Mouse (Mus musculus): Measurements from ENCODE around the gene Cdkl5. TPM values are rescaled to one million over a fixed set of nuclear protein-coding genes. Genes with fewer than 3 reads are reported as not detected.
A peak's percentile ranks its signal among the peaks of the same experiment; 100 is the strongest.
"Not testable (repeated sequence)": the region's sequence is repeated elsewhere in the genome, so short reads cannot be mapped to it uniquely, and the experiment has no call there.

The Cdkl5 gene
- total RNA-seq, 2 experiments from 2014 or later: 148 to 159 TPM

DNA sequence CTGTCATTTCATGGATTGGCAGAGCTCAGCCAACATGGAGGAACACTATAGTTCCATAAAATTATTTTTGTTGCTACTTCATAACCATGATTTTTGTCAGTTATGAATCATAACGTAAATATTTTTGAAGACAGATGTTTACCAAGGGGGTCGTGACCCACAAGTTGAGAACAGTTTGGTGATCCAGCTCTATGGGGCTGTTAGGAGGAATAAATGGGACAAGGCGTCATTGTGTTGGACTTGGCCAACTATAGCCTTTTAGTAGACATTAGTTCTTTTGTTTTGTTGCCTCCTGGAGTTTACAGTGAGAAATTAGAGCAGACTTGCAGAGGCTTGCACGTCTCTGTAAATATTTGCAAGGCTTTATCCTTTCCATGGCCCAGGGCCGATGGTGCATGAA is 212.2 kb downstream of the Cdkl5 start:
- Histone ChIP-seq H3K27ac (no peak overlapping the region), H3K4me3 (no peak overlapping the region)
- intact Hi-C loops (cut with DNase I): no loop called here
- no peak for DNase-seq (ENCODE audit: extremely low spot score in 1 of 2, low spot score in 2 of 2)
- TF ChIP-seq CTCF (IDR thresholded peaks at IDR 0.05): no peak

GRCm38 (mm10) chrX:160773033-160773432 is 221.5 kb downstream of the Cdkl5 start:
- TF ChIP-seq CTCF (IDR thresholded peaks at IDR 0.05): no peak
- peak in 1 of 2 experiments; percentile 20 for DNase-seq (ENCODE audit: extremely low spot score in 1 of 2, low spot score in 2 of 2)
- Histone ChIP-seq H3K27ac (peak overlapping the region; percentile 61; the same call in 1 of the 2 replicates), H3K4me3 (no peak overlapping the region)
- intact Hi-C loops (cut with DNase I): loop anchor here (2.0 to 10.0 kb wide), 2 partner anchors 168 to 268 kb away; partner anchors contain the start of gene Phka2

DNA sequence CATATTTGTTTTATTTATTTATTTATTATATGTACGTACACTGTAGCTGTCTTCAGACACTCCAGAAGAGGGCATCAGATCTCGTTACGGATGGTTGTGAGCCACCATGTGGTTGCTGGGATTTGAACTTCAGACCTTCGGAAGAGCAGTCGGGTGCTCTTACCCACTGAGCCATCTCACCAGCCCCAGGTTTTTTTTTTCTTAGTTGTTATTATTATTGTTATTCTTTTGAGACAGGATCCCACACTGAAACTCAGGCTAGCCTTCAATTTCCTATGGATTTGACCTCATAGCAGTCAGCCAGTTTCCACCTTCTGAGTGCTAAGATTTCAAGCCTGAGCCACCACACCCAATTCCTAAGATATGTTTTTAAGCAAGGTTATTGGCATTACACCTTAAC is 224.9 kb downstream of the Cdkl5 start:
- not testable (repeated sequence) for DNase-seq (ENCODE audit: extremely low spot score in 1 of 2, low spot score in 2 of 2)
- intact Hi-C loops (cut with DNase I): loop anchor here (5.0 to 10.0 kb wide), 3 partner anchors 182 to 265 kb away; partner anchors contain the start of genes Cdkl5 and Phka2

GRCm38 (mm10) chrX:160767713-160768112 is 226.8 kb downstream of the Cdkl5 start, which contains the start of gene Rs1:
Gene Rs1 (plus strand): TSS chrX:160768013.
- no peak for TF ChIP-seq CTCF (IDR thresholded peaks at IDR 0.05)
- H3K4me3 ChIP-seq: no peak within 1 kb of the TSS
- intact Hi-C loops (cut with DNase I): loop anchor here (5.0 to 10.0 kb wide), 2 partner anchors 180 to 227 kb away; partner anchors contain the start of gene Cdkl5
- DNase-seq (ENCODE audit: extremely low spot score in 1 of 2, low spot score in 2 of 2): no peak
- no peak within 1 kb of the TSS for H3K27ac ChIP-seq

More for the DNA sequence above, 224.9 kb downstream of the Cdkl5 start:
- not testable (repeated sequence) for H3K4me3 ChIP-seq, H3K27ac ChIP-seq

DNA sequence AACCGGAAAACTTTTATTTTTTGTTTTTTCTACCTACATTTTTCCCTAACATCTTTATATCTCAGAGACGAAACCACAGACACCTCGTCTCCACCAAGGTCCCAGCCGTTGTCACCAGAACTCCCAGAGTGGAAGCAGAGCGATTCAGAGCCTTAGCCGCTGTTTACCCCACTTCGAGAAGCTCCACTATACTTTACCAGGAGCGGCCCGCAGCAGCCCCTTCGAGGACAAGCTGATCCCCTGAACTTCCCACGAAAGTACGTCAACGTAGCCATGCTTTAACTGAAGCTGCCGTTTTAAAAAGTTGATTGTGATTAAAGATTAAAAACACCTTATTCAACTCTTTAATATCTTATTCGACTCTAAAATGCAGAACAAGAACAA is 228.3 kb downstream of the Cdkl5 start:
- H3K27ac ChIP-seq: no peak overlapping the region
- DNase-seq (ENCODE audit: extremely low spot score in 1 of 2, low spot score in 2 of 2): no peak
- H3K4me3 ChIP-seq: peak overlapping the region; percentile 48
- TF ChIP-seq CTCF (IDR thresholded peaks at IDR 0.05): no peak
- intact Hi-C loops (cut with DNase I): loop anchor here (5.0 to 10.0 kb wide), 2 partner anchors 179 to 229 kb away; partner anchors contain the start of gene Cdkl5

DNA sequence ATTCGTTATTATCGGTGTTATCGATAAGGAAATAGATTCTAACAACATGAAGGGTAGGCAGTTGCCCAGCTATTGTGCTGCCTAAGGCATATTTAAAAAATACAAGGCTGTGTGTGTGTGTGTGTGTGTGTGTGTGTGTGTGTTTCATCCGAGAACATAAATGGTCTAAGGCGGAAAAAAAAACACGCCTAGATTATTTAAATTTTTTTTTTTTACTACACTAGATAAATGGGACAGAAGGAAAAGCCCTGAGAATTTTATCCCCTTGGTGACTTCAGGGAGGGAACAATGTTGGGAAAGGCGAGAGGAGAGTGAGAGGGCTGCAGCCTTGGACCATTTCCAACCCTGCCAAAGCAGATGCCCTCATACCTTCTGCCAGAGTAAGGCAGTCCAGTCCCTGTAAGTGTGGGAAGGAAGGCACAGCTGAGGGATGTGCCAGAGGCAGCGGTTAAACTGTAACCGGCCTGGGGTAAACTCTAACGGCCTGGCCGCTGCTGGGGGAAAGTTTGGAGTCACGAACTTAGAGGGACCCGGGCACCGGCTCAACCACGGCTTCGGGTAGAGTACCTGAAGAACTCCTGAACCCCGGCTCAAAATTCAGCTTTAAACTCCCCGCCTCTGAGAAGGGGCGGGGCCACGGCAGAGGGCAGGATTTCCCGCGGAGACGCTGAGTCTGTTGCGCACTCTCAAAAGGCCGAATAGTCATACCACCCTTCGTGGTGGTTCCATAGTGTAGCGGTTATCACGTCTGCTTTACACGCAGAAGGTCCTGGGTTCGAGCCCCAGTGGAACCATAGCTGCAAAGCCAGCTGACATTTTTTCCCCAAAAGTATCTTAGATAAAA is 228.9 kb downstream of the Cdkl5 start:
- peak; percentile 87 to 94 for DNase-seq (ENCODE audit: extremely low spot score in 1 of 2, low spot score in 2 of 2)
- intact Hi-C loops (cut with DNase I): loop anchor here (5.0 to 10.0 kb wide), 2 partner anchors 178 to 229 kb away; partner anchors contain the start of gene Cdkl5
- Histone ChIP-seq H3K27ac (no peak overlapping the region), H3K4me3 (peak overlapping the region; percentile 48)
- no peak; the same call in 1 of the 2 replicates for TF ChIP-seq CTCF (IDR thresholded peaks at IDR 0.05)

DNA sequence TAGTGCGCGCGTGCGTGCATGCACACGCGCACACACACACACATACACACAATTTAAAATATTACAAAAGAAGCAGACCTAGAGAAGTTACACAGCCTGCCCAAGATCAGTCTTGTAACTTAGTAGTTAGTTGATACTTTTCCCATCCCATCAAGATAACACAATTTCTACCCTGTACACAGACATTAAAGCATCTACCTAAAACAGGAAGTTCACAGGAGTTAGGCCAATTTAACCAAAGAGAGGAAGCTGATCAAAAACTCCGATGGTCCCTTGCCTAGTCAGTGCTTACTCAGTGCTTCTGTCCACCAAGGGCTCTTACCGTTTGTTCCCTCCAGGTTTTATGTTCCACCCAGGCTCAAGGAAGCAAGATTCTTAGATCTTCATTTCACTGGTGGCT is 243.7 kb downstream of the Cdkl5 start:
- intact Hi-C loops (cut with DNase I): no loop called here
- H3K27ac ChIP-seq: no peak overlapping the region
- no peak for DNase-seq (ENCODE audit: extremely low spot score in 1 of 2, low spot score in 2 of 2)
- no peak for TF ChIP-seq CTCF (IDR thresholded peaks at IDR 0.05)
- no peak overlapping the region for H3K4me3 ChIP-seq

DNA sequence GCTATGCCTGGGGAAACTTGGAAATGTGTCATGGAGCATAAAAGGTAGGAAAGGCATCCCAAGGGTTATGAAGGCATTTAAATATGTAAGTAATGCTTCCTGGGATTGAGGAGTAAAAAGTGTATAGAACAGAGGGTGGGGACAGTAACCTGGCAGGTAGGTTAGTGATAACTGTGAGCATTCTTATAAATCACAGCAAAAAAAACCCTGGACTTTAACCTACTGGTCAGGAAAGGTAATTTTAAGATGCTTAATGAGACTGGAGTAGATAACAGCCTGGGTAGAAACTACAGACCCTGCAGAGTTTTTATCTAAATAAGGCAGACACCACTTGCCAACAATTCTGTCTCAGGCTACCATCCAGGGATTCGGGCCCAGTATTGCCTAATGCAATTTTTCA is 245.9 kb downstream of the Cdkl5 start:
- intact Hi-C loops (cut with DNase I): no loop called here
- no peak for DNase-seq (ENCODE audit: extremely low spot score in 1 of 2, low spot score in 2 of 2)
- H3K4me3 ChIP-seq: no peak overlapping the region
- TF ChIP-seq CTCF (IDR thresholded peaks at IDR 0.05): no peak
- H3K27ac ChIP-seq: no peak overlapping the region

DNA sequence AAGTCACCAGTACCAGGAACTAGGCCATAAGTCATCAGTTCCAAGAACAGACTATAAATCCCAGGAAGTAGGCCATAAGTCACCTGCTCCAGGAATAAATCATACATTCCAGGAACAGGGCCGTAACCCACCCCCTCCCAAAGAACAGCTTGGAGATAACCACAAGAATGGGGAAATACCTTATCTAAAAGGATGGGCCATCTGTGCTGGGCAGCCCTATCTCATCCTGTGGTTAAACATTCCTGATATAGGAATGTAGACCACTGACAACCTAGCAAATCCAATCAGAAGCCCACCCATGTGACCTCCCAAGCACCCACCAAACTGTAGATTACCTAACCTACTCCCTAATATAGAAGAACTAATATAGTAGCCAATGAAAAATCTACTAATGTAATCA is 249.1 kb downstream of the Cdkl5 start:
- TF ChIP-seq CTCF (IDR thresholded peaks at IDR 0.05): no peak
- intact Hi-C loops (cut with DNase I): no loop called here
- Histone ChIP-seq H3K27ac (no peak overlapping the region), H3K4me3 (no peak overlapping the region)
- no peak for DNase-seq (ENCODE audit: extremely low spot score in 1 of 2, low spot score in 2 of 2)

DNA sequence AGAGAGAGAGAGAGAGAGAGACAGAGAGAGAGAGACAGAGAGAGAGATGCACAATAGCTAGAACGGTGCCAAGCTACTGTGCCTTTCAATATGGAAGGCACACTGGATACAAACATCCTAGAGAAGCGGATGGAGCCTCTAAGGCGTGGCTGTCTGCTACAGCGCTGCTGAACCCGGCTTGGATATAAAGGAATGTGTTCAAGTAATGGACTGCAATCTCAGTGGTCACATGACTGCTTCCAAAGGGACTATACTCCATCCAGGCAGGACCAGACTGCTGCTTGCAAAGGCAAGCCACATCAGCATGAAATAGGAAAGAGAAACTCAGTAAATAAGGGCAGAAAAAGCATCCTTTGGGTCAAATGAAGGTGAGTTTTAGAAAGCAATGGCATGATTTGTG is 258.9 kb downstream of the Cdkl5 start, which contains the start of gene Ppef1:
Gene Ppef1, minus strand, starts transcription at position 116 of the 400 bp plus-strand sequence.
- Histone ChIP-seq H3K4me3 (no peak within 1 kb of the TSS), H3K27ac (no peak within 1 kb of the TSS)
- no peak for TF ChIP-seq CTCF (IDR thresholded peaks at IDR 0.05)
- intact Hi-C loops (cut with DNase I): no loop called here
- DNase-seq (ENCODE audit: extremely low spot score in 1 of 2, low spot score in 2 of 2): no peak

Other genes starting within 250 kb of the Cdkl5 start
- under 1 TPM in 1 of 2 experiments, not detected in 1; 0.34 TPM for gene Rs1, start 226.7 kb downstream of the Cdkl5 start, total RNA-seq (2021)
- gene Gja6, start 87.7 kb downstream of the Cdkl5 start, total RNA-seq (2021): 1 to 10 TPM; 1.6 TPM
- 1 to 10 TPM in 1 of 2 experiments, under 1 TPM in 1; 0.79 to 2.5 TPM for gene Scml2, start 122.5 kb upstream of the Cdkl5 start, total RNA-seq (2021)